Mouse (Mus musculus) right cerebral cortex, postnatal 36 days (tissue): ENCODE results near the gene Bbc3.
"Not testable (repeated sequence)": the region's sequence is repeated elsewhere in the genome, so short reads cannot be mapped to it uniquely, and the experiment has no call there.

ENCODE experiments used
- DNase-seq, 2 experiments: peaks; one replicate each; pipeline ENCODE4 v3.0.0; 2022; ENCODE audit warnings: low spot score in 2 of 2, mixed read lengths in 1 of 2

Gene Bbc3

GRCm38 (mm10) chr7:16308093-16308492 is at the start of gene Bbc3:
Gene Bbc3, plus strand, starts transcription at chr7:16308393.
- DNase-seq, result not testable (repeated sequence)

GRCm38 (mm10) chr7:16259110-16259590 is 49.0 kb upstream of the Bbc3 start, which contains the start of gene C5ar1:
Gene C5ar1, minus strand, starts transcription at chr7:16259540.
- DNase-seq, result no peak

GRCm38 (mm10) chr7:16261097-16261496 is 47.1 kb upstream of the Bbc3 start:
- no peak for DNase-seq

- DNase-seq, result peak; percentile 61 to 69
These were observed 45.0 kb upstream of the Bbc3 start for GRCm38 (mm10) chr7:16263015-16263787.

GRCm38 (mm10) chr7:16263843-16264242 is 44.4 kb upstream of the Bbc3 start:
- no peak for DNase-seq

- no peak for DNase-seq
These were observed 42.3 kb upstream of the Bbc3 start for GRCm38 (mm10) chr7:16265856-16266255.

GRCm38 (mm10) chr7:16266593-16266992 is 41.6 kb upstream of the Bbc3 start:
- not testable (repeated sequence) for DNase-seq

GRCm38 (mm10) chr7:16271139-16271538 is 37.1 kb upstream of the Bbc3 start:
- DNase-seq, result no peak

GRCm38 (mm10) chr7:16272681-16273080 is 35.5 kb upstream of the Bbc3 start:
- peak; percentile 66 to 70 for DNase-seq

- DNase-seq, result peak; percentile 80 to 82
These were observed 35.0 kb upstream of the Bbc3 start, which contains the start of gene Inafm1 for GRCm38 (mm10) chr7:16273081-16273765. Gene Inafm1, minus strand, starts transcription at chr7:16273617.

GRCm38 (mm10) chr7:16273766-16274140 is 34.4 kb upstream of the Bbc3 start:
- DNase-seq, result peak; percentile 59 to 61

GRCm38 (mm10) chr7:16274922-16275890 is 33.0 kb upstream of the Bbc3 start:
- DNase-seq, result no peak

- DNase-seq, result no peak
These were observed 27.5 kb upstream of the Bbc3 start for GRCm38 (mm10) chr7:16280721-16281120.

- DNase-seq, result no peak
These were observed 25.9 kb upstream of the Bbc3 start for GRCm38 (mm10) chr7:16282334-16282733.

GRCm38 (mm10) chr7:16284001-16284400 is 24.2 kb upstream of the Bbc3 start:
- DNase-seq, result no peak

- DNase-seq, result no peak
These were observed 23.3 kb upstream of the Bbc3 start for GRCm38 (mm10) chr7:16284904-16285303.

- no peak for DNase-seq
These were observed 22.7 kb upstream of the Bbc3 start for GRCm38 (mm10) chr7:16285450-16286025.

GRCm38 (mm10) chr7:16286026-16286961 is 21.9 kb upstream of the Bbc3 start, which contains the start of gene Ccdc9:
Gene Ccdc9, minus strand, starts transcription at chr7:16286795.
- DNase-seq, result peak; percentile 98

- DNase-seq, result no peak
These were observed 21.2 kb upstream of the Bbc3 start for GRCm38 (mm10) chr7:16287016-16287415.

- DNase-seq, result no peak
These were observed 20.4 kb upstream of the Bbc3 start for GRCm38 (mm10) chr7:16287791-16288190.
